Mouse (Mus musculus) lung, adult 2 months (tissue): ENCODE results near the gene Mad1l1. TPM values are rescaled to one million over a fixed set of nuclear protein-coding genes. Genes with fewer than 3 reads are reported as not detected.
"Not testable (repeated sequence)": the region's sequence is repeated elsewhere in the genome, so short reads cannot be mapped to it uniquely, and the experiment has no call there.

ENCODE experiments used
- DNase-seq: peaks from one replicate; pipeline ENCODE4 v3.0.0; 2022
- H3K4me1 ChIP-seq: fragments of 200-500 bp; 2 replicates; pipeline ENCODE4 v1.6.1; 2011; ENCODE audit warnings: low read length; ENCODE audit not compliant: control insufficient read depth, insufficient read depth
- H3K4me3 ChIP-seq: fragments of 200-500 bp; replicated peaks from 2 replicates; pipeline ENCODE3; 2011; ENCODE audit warnings: low read depth, mild to moderate bottlenecking, control low read depth, low read length; ENCODE audit errors: extremely low read depth
- CTCF ChIP-seq: fragments of 200-500 bp; IDR thresholded peaks from 2 replicates; pipeline ENCODE4 v1.5.1; 2011; ENCODE audit warnings: mild to moderate bottlenecking, low read length, control low read depth; ENCODE audit not compliant: insufficient read depth
- POLR2A ChIP-seq: fragments of 200-500 bp; IDR thresholded peaks from 2 replicates; pipeline ENCODE4 v1.6.1; 2011; ENCODE audit warnings: low read depth, mild to moderate bottlenecking, control low read depth, low read length, borderline replicate concordance; ENCODE audit errors: extremely low read depth
- WGBS: fragments of 180-500 bp; shearing (Covaris S2); methylation state at CpG from one replicate; pipeline ENCODE4 v1.1.7; 2018; 5-methylcytosine and 5-hydroxymethylcytosine counted together
- polyA plus RNA-seq: library from polyadenylated mRNA; depleted of rRNA; stranded (reverse); fragments of >200 nt; gene quantifications from 2 replicates; pipeline ENCODE4 v1.2.3, GENCODE M21; 2012

The Mad1l1 gene
- polyA plus RNA-seq, 1 experiment, result 21.6 TPM

DNA sequence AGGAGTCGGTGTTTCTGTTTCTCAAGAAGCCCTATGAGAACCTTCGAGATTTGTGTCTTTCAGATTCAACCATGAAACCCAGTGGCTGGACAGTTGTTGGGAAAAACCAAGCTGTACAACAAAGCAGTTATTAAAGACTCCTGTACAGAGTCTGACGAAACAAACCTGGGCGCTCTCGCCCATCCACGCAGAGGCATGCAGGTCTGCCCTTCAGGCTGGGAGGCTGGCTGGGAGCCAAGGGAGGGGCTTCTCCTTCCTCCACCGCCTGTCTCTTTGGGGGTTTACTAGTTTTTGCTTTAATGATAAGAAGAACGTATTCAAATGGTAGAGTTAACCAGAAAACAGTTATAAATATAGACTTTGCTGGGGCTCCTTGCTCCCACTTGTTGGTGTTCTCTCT is 314.5 kb downstream of the Mad1l1 start:
- 65% methylated on average over 8 of the region's 8 CpGs for WGBS
- TF ChIP-seq POLR2A (no peak), CTCF (no peak)
- Histone ChIP-seq H3K4me1 (no peaks in the 10 kb centered on the region), H3K4me3 (no peak overlapping the region)
- no peak for DNase-seq

DNA sequence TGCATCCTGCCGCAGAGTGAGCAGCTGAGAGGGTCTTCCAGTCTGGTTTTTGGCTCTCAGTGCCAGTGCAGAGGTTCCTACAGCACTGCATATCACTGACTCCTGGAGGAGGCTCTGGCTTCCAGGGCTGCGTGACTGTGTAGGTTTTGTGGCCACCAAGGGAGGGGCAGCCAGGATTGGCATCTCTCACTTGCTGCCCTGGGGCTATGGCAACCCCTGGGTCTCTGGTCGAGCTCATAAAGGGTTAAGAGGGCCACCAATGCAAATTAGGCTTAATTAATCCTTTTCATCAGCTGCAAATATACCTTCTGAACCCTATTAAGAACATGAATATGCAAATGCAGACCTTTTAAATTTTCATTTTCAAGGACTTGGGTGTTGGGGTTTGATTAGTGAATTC is 318.8 kb downstream of the Mad1l1 start:
- 65% methylated on average over 3 of the region's 3 CpGs for whole genome bisulfite sequencing
- no peak overlapping the region for H3K4me3 ChIP-seq
- H3K4me1 ChIP-seq, result no peaks in the 10 kb centered on the region
- DNase-seq, result no peak
- TF ChIP-seq POLR2A (no peak), CTCF (no peak)

DNA sequence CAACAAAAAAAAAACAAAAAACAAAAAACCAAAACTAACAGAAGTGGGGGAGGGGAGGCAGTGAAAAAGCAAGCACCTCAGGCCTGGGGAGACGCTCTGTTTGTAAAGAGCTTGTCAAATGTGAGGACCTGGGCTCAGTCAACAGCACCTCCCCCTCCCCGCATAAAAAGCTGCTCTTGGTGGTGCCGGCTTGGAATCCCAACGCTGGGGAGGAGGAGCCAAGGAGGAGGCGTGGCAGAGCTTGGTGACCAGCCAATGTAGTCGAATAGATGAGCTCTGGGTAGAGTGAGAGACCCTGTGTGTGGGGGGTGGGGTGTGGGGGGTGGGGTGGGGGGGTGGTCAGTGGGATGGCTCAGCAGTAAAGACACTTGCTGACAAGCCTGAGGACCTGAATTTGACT is 322.4 kb downstream of the Mad1l1 start:
- H3K4me3 ChIP-seq, result no peak overlapping the region
- H3K4me1 ChIP-seq, result no peaks in the 10 kb centered on the region
- TF ChIP-seq POLR2A (no peak), CTCF (no peak)
- DNase-seq, result no peak
- 26% methylated on average over 6 of the region's 6 CpGs for WGBS

DNA sequence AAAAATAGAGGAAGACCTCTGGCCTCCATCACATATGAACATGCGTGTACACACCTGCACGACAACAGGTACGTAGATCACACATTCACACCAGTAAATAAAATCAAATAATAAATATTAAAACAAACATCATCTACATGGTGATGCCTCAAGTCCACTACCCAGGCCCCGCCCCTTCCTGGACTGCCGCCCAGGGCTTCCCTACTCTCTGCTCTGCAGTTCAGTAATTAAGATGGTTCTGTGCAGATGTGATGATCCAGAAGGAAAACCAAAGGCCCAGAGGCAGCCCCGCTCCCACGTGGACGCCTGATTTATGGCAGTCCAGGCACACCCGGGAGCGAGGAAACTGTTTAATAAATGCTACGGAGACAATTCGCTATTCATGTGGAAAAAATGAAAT is 323.0 kb downstream of the Mad1l1 start:
- DNase-seq, H3K4me3 ChIP-seq, H3K4me1 ChIP-seq: not testable (repeated sequence)
- WGBS, result 65% methylated on average over 12 of the region's 12 CpGs

DNA sequence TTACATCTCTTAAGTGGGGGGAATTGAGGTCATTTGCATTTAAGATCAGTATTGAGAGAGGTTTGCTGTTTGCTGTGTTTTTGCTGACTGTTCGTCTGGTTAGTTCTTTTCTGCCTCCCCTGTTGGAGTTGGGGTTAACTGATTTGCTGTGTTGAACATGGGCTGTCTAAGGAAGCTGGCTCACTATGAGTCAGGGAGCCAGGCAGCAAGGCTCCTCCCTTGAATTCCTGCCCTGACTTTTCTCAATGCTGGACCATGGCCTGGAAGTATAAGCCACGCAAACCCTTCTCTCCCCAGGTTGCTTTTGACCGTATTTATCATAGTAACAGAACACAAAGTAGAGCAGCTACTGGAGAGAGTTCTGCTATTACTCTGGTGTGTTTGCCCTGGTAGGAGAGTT is 329.8 kb downstream of the Mad1l1 start:
- Histone ChIP-seq H3K4me1 (no peaks in the 10 kb centered on the region), H3K4me3 (no peak overlapping the region)
- TF ChIP-seq CTCF, result no peak
- TF ChIP-seq POLR2A, result no peak
- no peak for DNase-seq
- 83% methylated on average over 3 of the region's 3 CpGs for WGBS

DNA sequence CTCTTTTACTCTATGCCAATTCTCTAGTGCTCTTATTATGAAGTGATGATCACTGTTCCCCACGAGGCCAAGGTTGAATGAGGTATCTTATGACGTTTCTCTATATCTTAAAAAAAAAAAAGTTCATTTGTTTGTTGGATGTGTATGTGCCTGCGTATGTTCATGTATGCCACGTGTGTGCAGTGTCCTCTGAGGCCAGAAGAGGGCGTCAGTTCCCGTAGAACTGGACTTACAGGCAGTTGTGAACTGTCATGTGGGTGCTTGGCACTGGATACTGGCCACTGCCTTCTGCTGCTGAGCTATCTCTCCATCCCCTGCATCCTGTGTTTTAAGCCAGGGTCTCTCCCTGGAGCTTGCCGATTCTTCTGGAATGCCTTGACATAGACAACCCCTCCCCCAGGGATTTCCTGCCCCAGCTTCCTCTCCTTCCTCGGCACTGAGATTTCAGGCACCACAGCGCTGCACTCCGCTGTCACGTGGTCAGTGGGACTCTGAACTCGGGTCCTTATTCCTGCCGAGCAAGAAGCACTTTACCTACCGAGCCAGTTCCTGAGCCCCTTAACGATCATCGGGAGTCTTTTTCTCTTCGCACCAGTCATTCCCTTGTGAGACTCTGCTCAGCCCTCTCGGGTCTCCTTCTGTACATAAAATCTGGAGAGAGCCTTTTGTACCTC is 336.1 kb downstream of the Mad1l1 start:
- no peak for DNase-seq

DNA sequence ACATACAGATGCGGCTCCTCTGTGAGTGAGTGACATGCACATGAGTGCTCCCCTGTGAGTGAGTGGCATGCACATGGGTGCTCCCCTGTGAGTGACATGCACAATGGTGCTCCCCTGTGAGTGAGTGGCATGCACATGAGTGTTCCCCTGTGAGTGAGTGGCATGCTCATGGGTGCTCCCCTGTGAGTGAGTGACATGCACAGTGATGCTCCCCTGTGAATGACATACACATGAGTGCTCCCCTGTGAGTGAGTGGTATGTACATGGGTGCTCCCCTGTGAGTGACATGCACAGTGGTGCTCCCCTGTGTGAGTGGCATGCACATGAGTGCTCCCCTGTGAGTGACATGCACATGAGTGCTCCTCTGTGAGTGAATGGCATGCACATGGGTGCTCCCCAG is 339.4 kb downstream of the Mad1l1 start:
- TF ChIP-seq CTCF, result no peak
- TF ChIP-seq POLR2A, result no peak
- no peak overlapping the region for H3K4me3 ChIP-seq
- DNase-seq, result no peak
- no peaks in the 10 kb centered on the region for H3K4me1 ChIP-seq
- 85% methylated on average over 1 of the region's 1 CpGs for WGBS

More for the DNA sequence above, 336.1 kb downstream of the Mad1l1 start:
- WGBS, result 27% methylated on average over 18 of the region's 18 CpGs
- H3K4me1 ChIP-seq, result no peaks in the 10 kb centered on the region
- H3K4me3 ChIP-seq, result no peak overlapping the region
- TF ChIP-seq CTCF (no peak), POLR2A (no peak)

DNA sequence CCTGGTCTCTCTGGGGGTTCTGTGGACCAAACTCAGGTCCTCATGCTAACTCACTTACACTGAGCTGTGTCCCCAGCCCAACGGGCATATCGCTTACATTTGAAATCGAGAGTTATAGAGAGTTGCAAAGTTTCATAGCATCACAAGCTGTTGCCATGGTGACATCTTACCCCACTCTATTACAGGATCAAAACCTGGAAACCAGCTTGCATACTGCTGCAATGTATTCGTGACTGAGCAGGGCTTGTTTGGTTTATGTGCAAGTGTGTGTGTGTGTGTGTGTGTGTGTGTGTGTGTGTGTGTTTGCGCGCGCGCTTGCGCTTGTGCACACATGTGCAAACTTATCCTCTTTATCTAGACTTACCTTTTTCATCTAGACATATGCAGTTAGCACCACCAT is 342.0 kb downstream of the Mad1l1 start:
- Histone ChIP-seq H3K4me3 (no peak overlapping the region), H3K4me1 (no peaks in the 10 kb centered on the region)
- 76% methylated on average over 9 of the region's 9 CpGs for WGBS
- TF ChIP-seq CTCF, result no peak
- no peak for TF ChIP-seq POLR2A
- no peak for DNase-seq

DNA sequence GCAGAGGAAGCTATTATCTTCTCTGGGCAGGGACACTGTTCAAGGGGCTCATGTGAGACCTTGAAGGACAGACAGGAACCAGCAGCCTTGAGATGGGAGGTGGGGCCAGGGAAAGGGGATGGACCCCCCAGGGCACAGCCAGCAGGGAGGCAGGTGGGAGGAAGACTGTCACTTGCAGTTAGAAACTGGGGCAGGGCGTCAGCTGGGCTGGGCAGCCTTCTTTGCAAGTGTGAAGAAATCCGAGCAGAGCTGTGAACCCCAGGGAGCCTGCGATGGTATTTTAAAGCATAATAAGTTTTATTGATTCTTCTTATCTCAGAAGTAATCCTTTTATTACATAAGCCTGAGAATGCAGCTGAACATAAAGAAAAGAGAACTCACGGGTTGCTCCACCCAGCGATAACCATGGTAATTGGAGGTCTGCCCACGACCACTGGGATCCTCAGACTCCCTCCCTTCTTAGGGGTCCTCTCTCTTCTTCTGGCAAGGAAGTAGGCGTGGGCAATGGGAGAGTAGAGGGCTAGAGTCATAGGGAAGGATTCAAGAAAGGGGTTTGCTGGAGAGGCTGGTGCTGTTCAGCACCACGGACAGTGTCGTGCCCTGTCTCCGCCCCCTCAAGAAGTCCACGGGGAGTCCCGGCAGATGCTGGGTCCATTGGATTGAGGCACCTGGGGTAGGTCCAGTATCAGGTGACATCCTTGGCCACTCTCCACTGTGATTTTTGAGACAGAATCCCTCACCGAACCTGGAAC is 342.7 kb downstream of the Mad1l1 start:
- H3K4me1 ChIP-seq, result no peaks in the 10 kb centered on the region
- WGBS, result 7% methylated on average over 13 of the region's 13 CpGs
- H3K4me3 ChIP-seq, result no peak overlapping the region
- no peak for DNase-seq
- no peak for TF ChIP-seq POLR2A
- no peak for TF ChIP-seq CTCF

DNA sequence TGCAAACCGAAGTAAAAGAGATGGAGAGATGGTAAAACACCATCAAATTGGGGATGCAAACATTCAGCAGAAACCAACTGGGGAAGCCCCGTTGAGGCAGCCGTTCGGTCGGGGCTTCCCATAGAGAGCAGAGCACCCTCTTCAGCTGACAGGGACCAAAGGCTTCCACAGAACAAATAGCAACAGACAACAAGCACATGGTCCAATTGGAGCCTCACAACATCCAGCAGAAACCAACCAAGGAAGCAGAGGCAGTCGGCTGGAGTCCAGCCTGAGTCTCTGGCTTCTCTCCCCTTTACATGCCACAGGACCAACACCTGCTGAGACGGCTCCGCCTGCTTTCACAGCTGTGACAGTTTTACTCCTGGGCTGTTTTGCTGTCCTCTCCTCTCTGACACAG is 343.9 kb downstream of the Mad1l1 start:
- no peak for DNase-seq
- WGBS, result 31% methylated on average over 8 of the region's 8 CpGs
- TF ChIP-seq CTCF (no peak), POLR2A (no peak)
- no peak overlapping the region for H3K4me3 ChIP-seq
- H3K4me1 ChIP-seq, result no peaks in the 10 kb centered on the region
